Mouse (Mus musculus) lung, adult 2 months (tissue): Measurements from ENCODE around the gene Hs2st1. TPM values are rescaled to one million over a fixed set of nuclear protein-coding genes. Genes with fewer than 3 reads are reported as not detected.

Source experiments
- DNase-seq: peaks from one replicate; pipeline ENCODE4 v3.0.0; 2022
- H3K4me1 ChIP-seq: fragments of 200-500 bp; 2 replicates; pipeline ENCODE4 v1.6.1; 2011; ENCODE audit warnings: low read length; ENCODE audit not compliant: control insufficient read depth, insufficient read depth
- H3K4me3 ChIP-seq: fragments of 200-500 bp; replicated peaks from 2 replicates; pipeline ENCODE3; 2011; ENCODE audit warnings: low read depth, mild to moderate bottlenecking, control low read depth, low read length; ENCODE audit errors: extremely low read depth
- CTCF ChIP-seq: fragments of 200-500 bp; IDR thresholded peaks from 2 replicates; pipeline ENCODE4 v1.5.1; 2011; ENCODE audit warnings: mild to moderate bottlenecking, low read length, control low read depth; ENCODE audit not compliant: insufficient read depth
- POLR2A ChIP-seq: fragments of 200-500 bp; IDR thresholded peaks from 2 replicates; pipeline ENCODE4 v1.6.1; 2011; ENCODE audit warnings: low read depth, mild to moderate bottlenecking, control low read depth, low read length, borderline replicate concordance; ENCODE audit errors: extremely low read depth
- WGBS: fragments of 180-500 bp; shearing (Covaris S2); methylation state at CpG from one replicate; pipeline ENCODE4 v1.1.7; 2018; 5-methylcytosine and 5-hydroxymethylcytosine counted together
- polyA plus RNA-seq: library from polyadenylated mRNA; depleted of rRNA; stranded (reverse); fragments of >200 nt; gene quantifications from 2 replicates; pipeline ENCODE4 v1.2.3, GENCODE M21; 2012

Gene Hs2st1
- polyA plus RNA-seq, 1 experiment, result 28.4 TPM

- 76% methylated on average over 7 of the region's 7 CpGs for WGBS
- H3K4me1 ChIP-seq, result peaks cover 9% of the 10 kb centered on the region
- no peak overlapping the region for H3K4me3 ChIP-seq
- DNase-seq, result no peak
- TF ChIP-seq CTCF, result no peak
- no peak for TF ChIP-seq POLR2A
Measured at GRCm38 (mm10) chr3:144555144-144555543, 14.8 kb downstream of the Hs2st1 start.

- peaks cover 9% of the 10 kb centered on the region for H3K4me1 ChIP-seq
- no peak overlapping the region for H3K4me3 ChIP-seq
- TF ChIP-seq POLR2A, result no peak
- no peak for TF ChIP-seq CTCF
- no peak for DNase-seq
- 81% methylated on average over 9 of the region's 9 CpGs for WGBS
Measured at GRCm38 (mm10) chr3:144554503-144554902, 15.5 kb downstream of the Hs2st1 start.

- no peak for DNase-seq
- Histone ChIP-seq H3K4me1 (peaks cover 9% of the 10 kb centered on the region), H3K4me3 (no peak overlapping the region)
- WGBS, result 63% methylated on average over 7 of the region's 7 CpGs
- no peak for TF ChIP-seq CTCF
- TF ChIP-seq POLR2A, result no peak
Measured at GRCm38 (mm10) chr3:144553942-144554341, 16.0 kb downstream of the Hs2st1 start.

GRCm38 (mm10) chr3:144551416-144551815 lies 18.6 kb downstream of the Hs2st1 start:
- Histone ChIP-seq H3K4me3 (no peak overlapping the region), H3K4me1 (peaks cover 2% of the 10 kb centered on the region; the same call in 1 of the 2 replicates)
- no peak for DNase-seq
- 35% methylated on average over 4 of the region's 4 CpGs for WGBS
- TF ChIP-seq CTCF, result no peak
- TF ChIP-seq POLR2A, result no peak

GRCm38 (mm10) chr3:144550659-144551058 lies 19.3 kb downstream of the Hs2st1 start:
- DNase-seq, result no peak
- 84% methylated on average over 5 of the region's 5 CpGs for whole genome bisulfite sequencing
- TF ChIP-seq POLR2A, result no peak
- TF ChIP-seq CTCF, result no peak
- no peak overlapping the region for H3K4me3 ChIP-seq
- H3K4me1 ChIP-seq, result peaks cover 2% of the 10 kb centered on the region; the same call in 1 of the 2 replicates

- 83% methylated on average over 5 of the region's 5 CpGs for WGBS
- no peak for DNase-seq
- peaks cover 2% of the 10 kb centered on the region; the same call in 1 of the 2 replicates for H3K4me1 ChIP-seq
- TF ChIP-seq POLR2A (no peak), CTCF (no peak)
- no peak overlapping the region for H3K4me3 ChIP-seq
Measured at GRCm38 (mm10) chr3:144550036-144550435, 19.9 kb downstream of the Hs2st1 start.

- TF ChIP-seq POLR2A (no peak), CTCF (no peak)
- no peak overlapping the region for H3K4me3 ChIP-seq
- 82% methylated on average over 7 of the region's 7 CpGs for WGBS
- peaks cover 2% of the 10 kb centered on the region; the same call in 1 of the 2 replicates for H3K4me1 ChIP-seq
- DNase-seq, result no peak
Measured at GRCm38 (mm10) chr3:144548186-144548845, 21.7 kb downstream of the Hs2st1 start.

GRCm38 (mm10) chr3:144546490-144546889 lies 23.5 kb downstream of the Hs2st1 start:
- DNase-seq, result no peak

GRCm38 (mm10) chr3:144545832-144546231 lies 24.1 kb downstream of the Hs2st1 start:
- H3K4me3 ChIP-seq, result no peak overlapping the region
- WGBS, result 45% methylated on average over 4 of the region's 4 CpGs
- H3K4me1 ChIP-seq, result peaks cover 10% of the 10 kb centered on the region
- no peak for DNase-seq
- TF ChIP-seq POLR2A, result no peak
- no peak for TF ChIP-seq CTCF

More at GRCm38 (mm10) chr3:144546490-144546889, 23.5 kb downstream of the Hs2st1 start:
- Histone ChIP-seq H3K4me3 (no peak overlapping the region), H3K4me1 (peaks cover 7% of the 10 kb centered on the region)
- WGBS, result 26% methylated on average over 4 of the region's 4 CpGs
- no peak for TF ChIP-seq POLR2A
- no peak for TF ChIP-seq CTCF

- no peak for DNase-seq
- no peak for TF ChIP-seq POLR2A
- TF ChIP-seq CTCF, result no peak
- WGBS, result 83% methylated on average over 7 of the region's 7 CpGs
Measured at GRCm38 (mm10) chr3:144545152-144545551, 24.8 kb downstream of the Hs2st1 start.

More at GRCm38 (mm10) chr3:144545152-144545551, 24.8 kb downstream of the Hs2st1 start:
- no peak overlapping the region for H3K4me3 ChIP-seq
- H3K4me1 ChIP-seq, result peaks cover 13% of the 10 kb centered on the region
